Mouse (Mus musculus) forebrain, postnatal 0 days (tissue): ENCODE measurements at regions not wholly inside any gene's neighbourhood (a gene's known extent, or its start where the extent isn't known, plus 50 kb on each side); places are given as distances from the start of the nearest gene placed in this dataset.

Source experiments
- ATAC-seq: fragments of 200-750 bp; cut with Nextera tagmentation; 2 replicates; pipeline ENCODE4 v1.8.0; 2017; ENCODE audit warnings: mild to moderate bottlenecking, moderate library complexity
- DNase-seq: peaks from one replicate; pipeline ENCODE4 v3.0.0-alpha.2; 2015
- H3K27ac ChIP-seq: fragments of 300-500 bp; sonication (generic); 2 replicates; pipeline ENCODE4 v1.5.1; 2014; ENCODE audit warnings: low read depth, mild to moderate bottlenecking, antibody characterized with exemption, low read length, moderate library complexity, mixed read lengths
- H3K27me3 ChIP-seq: fragments of 300-500 bp; sonication (generic); 2 replicates; pipeline ENCODE4 v1.6.1; 2014; ENCODE audit warnings: mild to moderate bottlenecking, low read length, mixed read lengths; ENCODE audit not compliant: insufficient read depth
- H3K36me3 ChIP-seq: fragments of 300-500 bp; sonication (generic); 2 replicates; pipeline ENCODE4 v1.6.1; 2014; ENCODE audit warnings: mild to moderate bottlenecking, moderate library complexity; ENCODE audit not compliant: insufficient read depth
- H3K4me1 ChIP-seq: fragments of 300-500 bp; sonication (generic); 2 replicates; pipeline ENCODE4 v1.6.1; 2014; ENCODE audit warnings: antibody characterized with exemption; ENCODE audit not compliant: insufficient read depth
- H3K4me2 ChIP-seq: fragments of 300-500 bp; sonication (generic); 2 replicates; pipeline ENCODE4 v1.6.1; 2014; ENCODE audit warnings: low read depth, mild to moderate bottlenecking, moderate library complexity
- H3K4me3 ChIP-seq: fragments of 300-500 bp; sonication (generic); 2 replicates; pipeline ENCODE4 v1.5.1; 2014; ENCODE audit warnings: low read depth, low read length, mixed read lengths
- H3K9ac ChIP-seq: fragments of 300-500 bp; sonication (generic); 2 replicates; pipeline ENCODE4 v1.6.1; 2014; ENCODE audit warnings: mild to moderate bottlenecking
- H3K9me3 ChIP-seq: fragments of 300-500 bp; sonication (generic); 2 replicates; pipeline ENCODE4 v1.6.1; 2016; ENCODE audit warnings: low read length
- CTCF ChIP-seq: sonication (generic); IDR thresholded peaks from 2 replicates; pipeline ENCODE4 v1.5.1; 2016; ENCODE audit warnings: antibody characterized with exemption, control low read depth, low read depth
- WGBS: fragments of 180-500 bp; shearing (Covaris S2); extraction: QIAGEN DNeasy Blood & Tissue Kit; methylation state at CpG from one replicate; pipeline ENCODE4 v1.1.7; 2014; 5-methylcytosine and 5-hydroxymethylcytosine counted together

DNA sequence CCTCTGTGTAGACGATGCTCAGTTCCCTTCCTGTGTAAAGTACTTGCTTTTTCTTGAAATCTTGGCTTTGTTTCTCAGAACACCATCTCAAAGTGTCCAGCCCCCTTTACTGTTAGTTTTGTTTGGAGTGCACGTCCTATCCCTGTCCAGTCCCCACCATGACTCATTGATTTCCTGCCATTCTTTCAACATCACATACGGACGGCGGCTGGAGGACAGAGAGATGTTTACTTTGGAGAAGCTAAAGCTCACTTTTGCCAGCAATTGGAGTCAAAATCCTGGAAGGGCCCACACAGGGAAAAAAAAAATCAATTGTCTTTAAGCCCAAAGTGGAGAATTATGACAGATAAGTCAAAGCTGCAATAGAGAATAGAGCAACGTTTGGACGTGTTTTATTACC, 51.8 kb downstream of the Gm5426 start:
- no peaks in the 10 kb centered on the region for H3K36me3 ChIP-seq
- DNase-seq (no peak), ATAC-seq (no peak)
- H3K27me3 ChIP-seq, result no peaks in the 10 kb centered on the region
- 77% methylated on average over 7 of the region's 7 CpGs for WGBS
- no peak for TF ChIP-seq CTCF
- no peak overlapping the region for H3K4me3 ChIP-seq
- H3K9me3 ChIP-seq, result no peaks in the 10 kb centered on the region
- H3K9ac ChIP-seq, result no peak overlapping the region
- H3K4me1 ChIP-seq, result no peaks in the 10 kb centered on the region
- no peak overlapping the region for H3K27ac ChIP-seq
- H3K4me2 ChIP-seq, result no peak overlapping the region

GRCm38 (mm10) chr10:96190168-96190987, 54.0 kb downstream of the Gm5426 start:
- Histone ChIP-seq H3K36me3 (no peaks in the 10 kb centered on the region), H3K9me3 (no peaks in the 10 kb centered on the region), H3K4me3 (no peak overlapping the region), H3K27me3 (no peaks in the 10 kb centered on the region), H3K27ac (no peak overlapping the region), H3K4me2 (no peak overlapping the region), H3K4me1 (no peaks in the 10 kb centered on the region), H3K9ac (no peak overlapping the region)
- no peak for TF ChIP-seq CTCF
- peak; percentile 97 for ATAC-seq
- 32% methylated on average over 10 of the region's 10 CpGs for WGBS
- peak; percentile 59 for DNase-seq

- Histone ChIP-seq H3K27me3 (no peaks in the 10 kb centered on the region), H3K9me3 (no peaks in the 10 kb centered on the region), H3K4me3 (no peak overlapping the region), H3K9ac (no peak overlapping the region), H3K27ac (no peak overlapping the region), H3K4me1 (no peaks in the 10 kb centered on the region), H3K4me2 (no peak overlapping the region), H3K36me3 (no peaks in the 10 kb centered on the region)
- no peak for TF ChIP-seq CTCF
- 76% methylated on average over 27 of the region's 27 CpGs for WGBS
- no peak for ATAC-seq
- DNase-seq, result no peak
Measured at GRCm38 (mm10) chr10:96200932-96201641, 64.7 kb downstream of the Gm5426 start.

- Histone ChIP-seq H3K4me2 (no peak overlapping the region), H3K9me3 (no peaks in the 10 kb centered on the region), H3K36me3 (no peaks in the 10 kb centered on the region), H3K9ac (no peak overlapping the region), H3K4me3 (no peak overlapping the region), H3K27ac (no peak overlapping the region), H3K27me3 (no peaks in the 10 kb centered on the region), H3K4me1 (no peaks in the 10 kb centered on the region)
- DNase-seq (no peak), ATAC-seq (no peak)
- no peak for TF ChIP-seq CTCF
- WGBS, result 65% methylated on average over 6 of the region's 6 CpGs
Measured at GRCm38 (mm10) chr10:96201891-96202290, 65.5 kb downstream of the Gm5426 start.

DNA sequence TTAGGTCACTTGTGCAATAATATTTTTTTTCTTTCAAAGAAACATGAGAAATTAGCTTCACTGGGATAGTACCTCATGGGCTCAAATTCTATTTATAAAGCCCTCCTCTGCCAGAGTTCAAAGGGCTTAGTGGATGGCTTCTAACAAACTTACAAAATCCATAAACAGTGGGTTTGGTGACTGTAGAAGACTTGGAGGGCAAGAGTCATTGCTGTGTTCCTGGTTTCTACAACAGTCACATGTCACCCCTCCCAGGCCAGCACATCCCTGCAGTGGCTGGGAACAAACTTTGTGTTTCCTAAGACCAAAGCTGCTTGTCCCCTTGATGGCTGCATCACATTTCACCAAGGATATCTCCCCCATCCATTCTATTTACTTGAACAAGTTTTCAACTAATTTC, 66.5 kb downstream of the Gm5426 start:
- Histone ChIP-seq H3K27ac (no peak overlapping the region), H3K27me3 (no peaks in the 10 kb centered on the region), H3K4me3 (no peak overlapping the region), H3K4me1 (no peaks in the 10 kb centered on the region), H3K9me3 (0 out of 2 replicates have a peak, but pooled peaks cover 3% of the 10 kb centered on the region), H3K36me3 (no peaks in the 10 kb centered on the region), H3K9ac (no peak overlapping the region), H3K4me2 (no peak overlapping the region)
- no peak for DNase-seq
- ATAC-seq, result no peak
- no peak for TF ChIP-seq CTCF

DNA sequence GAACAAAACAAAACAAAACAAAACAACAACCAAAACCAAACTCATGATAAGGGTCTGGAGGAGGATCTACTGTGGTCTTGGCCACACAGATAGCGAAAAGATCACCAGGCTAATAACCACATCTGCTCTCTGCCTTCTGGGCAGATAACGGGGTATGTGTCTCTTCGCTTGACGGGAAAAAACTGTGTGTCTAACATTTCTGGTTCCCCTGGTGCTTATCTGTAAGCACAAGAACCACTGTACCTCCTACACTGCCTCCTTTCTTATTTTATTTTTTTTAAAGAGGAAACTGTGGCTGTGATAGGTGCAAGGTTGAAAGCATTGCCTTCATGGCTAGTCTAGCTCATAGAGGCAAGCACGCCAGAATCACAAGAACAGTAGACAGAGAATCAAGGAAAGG, 67.8 kb downstream of the Gm5426 start:
- ATAC-seq (no peak), DNase-seq (no peak)
- Histone ChIP-seq H3K4me3 (no peak overlapping the region), H3K9me3 (0 out of 2 replicates have a peak, but pooled peaks cover 3% of the 10 kb centered on the region), H3K36me3 (no peaks in the 10 kb centered on the region), H3K27ac (no peak overlapping the region), H3K9ac (no peak overlapping the region), H3K4me2 (no peak overlapping the region), H3K4me1 (no peaks in the 10 kb centered on the region), H3K27me3 (no peaks in the 10 kb centered on the region)
- TF ChIP-seq CTCF, result no peak
- 95% methylated on average over 5 of the region's 5 CpGs for WGBS

DNA sequence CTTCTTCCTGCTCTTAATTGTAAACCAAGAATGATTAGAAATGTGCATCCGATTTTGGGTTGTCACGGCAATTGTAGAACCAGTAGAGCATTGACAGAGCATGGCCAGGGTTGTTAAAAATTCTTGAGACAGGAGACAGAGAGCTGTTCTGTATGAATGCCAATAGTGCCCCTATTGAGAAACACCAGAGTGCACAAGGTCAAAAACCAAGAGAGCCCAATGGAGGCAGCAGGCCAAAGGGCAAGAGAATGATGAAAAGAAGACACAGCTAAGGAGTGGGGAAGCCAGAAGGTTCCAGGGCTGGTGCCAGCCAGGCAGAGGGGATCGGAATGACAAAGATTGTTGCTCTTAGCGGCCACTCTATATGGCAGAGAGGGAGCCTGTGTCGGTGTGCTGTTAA, 72.8 kb downstream of the Gm5426 start:
- 89% methylated on average over 5 of the region's 5 CpGs for WGBS
- TF ChIP-seq CTCF, result no peak
- H3K9me3 ChIP-seq, result 0 out of 2 replicates have a peak, but pooled peaks cover 3% of the 10 kb centered on the region

More for the DNA sequence above, 72.8 kb downstream of the Gm5426 start:
- Histone ChIP-seq H3K4me3 (no peak overlapping the region), H3K27me3 (no peaks in the 10 kb centered on the region), H3K27ac (no peak overlapping the region), H3K9ac (no peak overlapping the region), H3K36me3 (no peaks in the 10 kb centered on the region), H3K4me1 (no peaks in the 10 kb centered on the region), H3K4me2 (no peak overlapping the region)
- ATAC-seq (no peak), DNase-seq (no peak)
